Mouse (Mus musculus) CH12.LX (cell line): ENCODE measurements around the gene Sart3.

Source experiments
- CTCF ChIP-seq, 2 experiments: IDR thresholded peaks in 1 of 2; conservative IDR thresholded peaks in 1 of 2; 2 replicates each; pipeline ENCODE4 v1.5.1; 2011 to 2012; ENCODE audit warnings: low read depth in 2 of 2, low read length in 2 of 2, improper control_type of control experiment in 1 of 2, inconsistent platforms in 1 of 2, mild to moderate bottlenecking in 1 of 2, moderate library complexity in 1 of 2
- E2F4 ChIP-seq: IDR thresholded peaks from 2 replicates; pipeline ENCODE4 v1.6.1; 2011; ENCODE audit warnings: low read depth, low read length, improper control_type of control experiment; ENCODE audit not compliant: insufficient replicate concordance
- EP300 ChIP-seq: IDR thresholded peaks from 2 replicates; pipeline ENCODE4 v1.6.1; 2011; ENCODE audit warnings: low read length, improper control_type of control experiment
- ETS1 ChIP-seq: conservative IDR thresholded peaks from 2 replicates; pipeline ENCODE4 v1.6.1; 2012; ENCODE audit warnings: low read depth, mild to moderate bottlenecking, inconsistent platforms, low read length, improper control_type of control experiment, moderate library complexity
- HCFC1 ChIP-seq: IDR thresholded peaks from 2 replicates; pipeline ENCODE4 v1.6.1; 2012; ENCODE audit warnings: low read depth, mild to moderate bottlenecking, inconsistent platforms, low read length, improper control_type of control experiment
- JUND ChIP-seq: conservative IDR thresholded peaks from 2 replicates; pipeline ENCODE4 v1.6.1; 2011; ENCODE audit warnings: low read depth, low read length, improper control_type of control experiment
- MAX ChIP-seq: IDR thresholded peaks from 2 replicates; pipeline ENCODE4 v1.6.1; 2011; ENCODE audit warnings: low read length, improper control_type of control experiment
- MAZ ChIP-seq: IDR thresholded peaks from 2 replicates; pipeline ENCODE4 v1.6.1; 2012; ENCODE audit warnings: low read depth, mild to moderate bottlenecking, inconsistent platforms, low read length, improper control_type of control experiment, moderate library complexity
- MYC ChIP-seq: IDR thresholded peaks from 2 replicates; pipeline ENCODE4 v1.6.1; 2011; ENCODE audit warnings: low read depth, mild to moderate bottlenecking, improper control_type of control experiment, low read length
- POLR2A ChIP-seq: IDR thresholded peaks from 2 replicates; pipeline ENCODE4 v1.6.1; 2011; ENCODE audit warnings: low read depth, mild to moderate bottlenecking, improper control_type of control experiment, low read length
- POLR2AphosphoS2 ChIP-seq: IDR thresholded peaks from 2 replicates; pipeline ENCODE4 v1.6.1; 2011; ENCODE audit warnings: low read depth, low read length, improper control_type of control experiment
- RCOR1 ChIP-seq: conservative IDR thresholded peaks from 2 replicates; pipeline ENCODE4 v1.6.1; 2012; ENCODE audit warnings: low read depth, mild to moderate bottlenecking, inconsistent platforms, low read length, improper control_type of control experiment
- ZKSCAN1 ChIP-seq: IDR thresholded peaks from 2 replicates; pipeline ENCODE4 v1.6.1; 2012; ENCODE audit warnings: low read depth, inconsistent platforms, low read length, improper control_type of control experiment, borderline replicate concordance
- ZNF384 ChIP-seq: IDR thresholded peaks from 2 replicates; pipeline ENCODE4 v1.6.1; 2012; ENCODE audit warnings: low read depth, low read length, improper control_type of control experiment, inconsistent platforms

DNA sequence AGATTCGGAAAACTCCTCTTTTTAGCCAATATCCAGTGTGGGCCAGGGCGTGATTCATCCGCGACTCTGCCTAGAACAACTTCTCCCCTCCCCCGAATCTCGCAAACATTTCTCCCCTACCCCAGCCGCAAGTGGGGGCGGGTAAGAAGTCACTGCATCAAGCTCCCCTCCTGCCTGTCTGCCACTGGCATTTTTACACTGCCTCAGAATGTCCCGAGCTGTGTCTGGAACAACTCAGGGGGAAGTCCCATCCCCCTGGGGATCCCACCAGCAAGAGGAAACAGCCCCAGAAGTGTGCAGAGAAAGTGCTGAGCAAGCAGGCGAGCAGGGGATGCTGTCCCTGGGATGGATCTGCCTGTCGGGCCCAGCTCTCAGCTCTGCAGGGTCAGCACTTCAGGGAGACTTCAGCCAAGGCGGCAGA is 11.3 kb upstream of the Sart3 start:
- TF ChIP-seq CTCF (conservative IDR thresholded peaks at IDR 0.05 in 1 of 2, IDR thresholded peaks at IDR 0.05 in 1 of 2; ENCODE audit: low read depth in 2 of 2, low read length in 2 of 2) (no peak), POLR2A (no peak), RCOR1 (no peak; the same call in 1 of the 2 replicates), POLR2AphosphoS2 (no peak), MAX (no peak), EP300 (peak; percentile 82), HCFC1 (no peak), JUND (no peak; the same call in 1 of the 2 replicates), ETS1 (peak; percentile 96), MAZ (peak; percentile 90), MYC (no peak), ZKSCAN1 (no peak), E2F4 (no peak), ZNF384 (no peak)
